Mouse (Mus musculus) lung, postnatal 0 days (tissue): ENCODE measurements around the gene Cct3.

Source experiments
- CTCF ChIP-seq: IDR thresholded peaks from 2 replicates; pipeline ENCODE4 v1.5.1; 2016; ENCODE audit warnings: antibody characterized with exemption, mild to moderate bottlenecking
- EP300 ChIP-seq: IDR thresholded peaks from 2 replicates; pipeline ENCODE4 v1.6.1; 2016; ENCODE audit warnings: antibody characterized with exemption, mild to moderate bottlenecking, control low read depth

GRCm38 (mm10) chr3:88334029-88334658 lies 37.2 kb downstream of the Cct3 start:
- TF ChIP-seq CTCF (no peak), EP300 (no peak)
